Mouse (Mus musculus) hindbrain, embryonic 11.5 days (tissue): Measurements from ENCODE around the gene Arglu1. TPM values are rescaled to one million over a fixed set of nuclear protein-coding genes. Genes with fewer than 3 reads are reported as not detected.

ENCODE experiments used
- ATAC-seq: fragments of 200-750 bp; cut with Nextera tagmentation; 2 replicates; pipeline ENCODE4 v1.8.0; 2017; ENCODE audit warnings: mild to moderate bottlenecking, moderate TSS enrichment, moderate library complexity; ENCODE audit not compliant: low FRiP score
- DNase-seq: peaks from one replicate; pipeline ENCODE4 v3.0.0-alpha.2; 2015; ENCODE audit warnings: low spot score
- H3K27ac ChIP-seq: fragments of 300-500 bp; sonication (generic); 2 replicates; pipeline ENCODE4 v1.5.1; 2014; ENCODE audit warnings: mild to moderate bottlenecking, low read depth, low read length
- H3K27me3 ChIP-seq: fragments of 300-500 bp; sonication (generic); 2 replicates; pipeline ENCODE4 v1.6.1; 2014; ENCODE audit warnings: mild to moderate bottlenecking, low read length, moderate library complexity, mixed read lengths; ENCODE audit not compliant: control insufficient read depth, insufficient read depth
- H3K36me3 ChIP-seq: fragments of 300-500 bp; sonication (generic); 2 replicates; pipeline ENCODE4 v1.6.1; 2014; ENCODE audit warnings: mild to moderate bottlenecking, low read length, moderate library complexity, mixed read lengths; ENCODE audit not compliant: control insufficient read depth, insufficient read depth
- H3K4me1 ChIP-seq: fragments of 300-500 bp; sonication (generic); replicated peaks from 2 replicates; pipeline ENCODE4 v1.6.1; 2014; ENCODE audit warnings: low read length, mixed read lengths; ENCODE audit not compliant: control insufficient read depth, insufficient read depth
- H3K4me2 ChIP-seq: fragments of 300-500 bp; sonication (generic); replicated peaks from 2 replicates; pipeline ENCODE4 v1.6.1; 2014; ENCODE audit warnings: mild to moderate bottlenecking, low read depth, low read length
- H3K4me3 ChIP-seq: fragments of 300-500 bp; sonication (generic); 2 replicates; pipeline ENCODE4 v1.5.1; 2014; ENCODE audit warnings: low read depth, low read length
- H3K9ac ChIP-seq: fragments of 300-500 bp; sonication (generic); 2 replicates; pipeline ENCODE4 v1.6.1; 2014; ENCODE audit warnings: low read depth, low read length
- H3K9me3 ChIP-seq: fragments of 300-500 bp; sonication (generic); 2 replicates; pipeline ENCODE4 v1.6.1; 2016; ENCODE audit warnings: low read length; ENCODE audit not compliant: control insufficient read depth
- WGBS: fragments of 180-500 bp; shearing (Covaris S2); extraction: QIAGEN DNeasy Blood & Tissue Kit; methylation state at CpG from one replicate; pipeline ENCODE4 v1.1.7; 2014; 5-methylcytosine and 5-hydroxymethylcytosine counted together
- polyA plus RNA-seq: library from polyadenylated mRNA; unstranded; fragments of >200 nt; fragmentation: Nextera tagmentation; extraction: Ambion mirVana; gene quantifications from 2 replicates; pipeline ENCODE4 v1.2.1, GENCODE M21; 2014

Arglu1 gene
- polyA plus RNA-seq, 1 experiment from 2014 or later: 171 TPM

- 75% methylated on average over 3 of the region's 3 CpGs for WGBS
- Histone ChIP-seq H3K27ac (no peak overlapping the region), H3K4me2 (no peak overlapping the region), H3K9me3 (no peaks in the 10 kb centered on the region), H3K4me3 (no peak overlapping the region), H3K27me3 (no peaks in the 10 kb centered on the region), H3K36me3 (no peaks in the 10 kb centered on the region), H3K4me1 (peaks cover 6% of the 10 kb centered on the region), H3K9ac (no peak overlapping the region)
- no peak for DNase-seq
- no peak for ATAC-seq
These were observed 43.0 kb downstream of the Arglu1 start for GRCm38 (mm10) chr8:8647319-8647718.

- no peak for DNase-seq
- Histone ChIP-seq H3K9me3 (no peaks in the 10 kb centered on the region), H3K4me2 (no peak overlapping the region), H3K27me3 (no peaks in the 10 kb centered on the region), H3K4me3 (no peak overlapping the region), H3K4me1 (peaks cover 2% of the 10 kb centered on the region), H3K9ac (no peak overlapping the region), H3K27ac (no peak overlapping the region), H3K36me3 (no peaks in the 10 kb centered on the region)
- ATAC-seq: no peak
- 69% methylated on average over 11 of the region's 11 CpGs for WGBS
These were observed 46.0 kb downstream of the Arglu1 start for GRCm38 (mm10) chr8:8644160-8644915.

GRCm38 (mm10) chr8:8640264-8640588 is 50.1 kb downstream of the Arglu1 start:
- H3K9me3 ChIP-seq: no peaks in the 10 kb centered on the region
- no peaks in the 10 kb centered on the region for H3K27me3 ChIP-seq
- no peak overlapping the region for H3K9ac ChIP-seq
- WGBS: 5% methylated on average over 4 of the region's 4 CpGs
- peaks cover 2% of the 10 kb centered on the region for H3K4me1 ChIP-seq
- no peak for ATAC-seq
- no peak overlapping the region for H3K27ac ChIP-seq
- H3K4me3 ChIP-seq: no peak overlapping the region
- no peaks in the 10 kb centered on the region for H3K36me3 ChIP-seq
- no peak for DNase-seq
- no peak overlapping the region for H3K4me2 ChIP-seq

DNA sequence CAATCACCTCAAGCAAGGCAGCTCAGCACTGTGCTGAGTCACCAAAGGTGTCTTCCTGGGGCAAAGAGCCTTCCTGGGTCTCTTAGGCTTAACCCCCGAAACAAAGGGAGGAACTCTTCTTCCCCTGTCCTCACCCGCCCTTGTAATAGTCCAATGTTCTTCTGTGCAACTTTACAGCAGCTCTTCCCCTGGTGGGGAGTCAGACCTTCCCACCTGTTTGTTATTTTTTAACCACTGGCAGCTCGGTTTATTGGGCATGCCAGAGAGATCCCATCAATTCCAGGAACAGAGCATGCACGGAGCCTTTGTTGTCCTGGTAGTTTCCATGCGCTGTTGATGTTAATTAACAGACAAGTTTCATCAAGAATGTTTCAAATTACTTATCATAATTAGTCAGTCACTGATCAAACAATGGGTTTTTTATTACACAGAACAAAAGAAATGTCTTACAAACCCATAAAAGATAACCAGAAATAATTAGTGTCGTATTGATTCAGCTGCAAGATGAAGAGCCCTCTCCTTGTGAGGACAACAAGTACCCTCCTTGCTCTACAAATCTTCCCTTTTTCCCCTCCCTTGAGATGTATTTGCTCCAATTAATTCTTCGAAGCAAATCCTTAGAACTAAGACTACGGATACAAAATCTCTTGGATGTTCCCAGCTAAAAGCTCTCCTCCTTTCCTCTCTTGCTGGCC is 50.6 kb downstream of the Arglu1 start:
- peaks cover 2% of the 10 kb centered on the region for H3K4me1 ChIP-seq
- no peaks in the 10 kb centered on the region for H3K9me3 ChIP-seq
- H3K27ac ChIP-seq: no peak overlapping the region
- H3K4me3 ChIP-seq: no peak overlapping the region
- DNase-seq: no peak
- WGBS: 49% methylated on average over 8 of the region's 8 CpGs
- no peak for ATAC-seq
- H3K36me3 ChIP-seq: no peaks in the 10 kb centered on the region
- no peaks in the 10 kb centered on the region for H3K27me3 ChIP-seq
- no peak overlapping the region for H3K9ac ChIP-seq
- H3K4me2 ChIP-seq: no peak overlapping the region

DNA sequence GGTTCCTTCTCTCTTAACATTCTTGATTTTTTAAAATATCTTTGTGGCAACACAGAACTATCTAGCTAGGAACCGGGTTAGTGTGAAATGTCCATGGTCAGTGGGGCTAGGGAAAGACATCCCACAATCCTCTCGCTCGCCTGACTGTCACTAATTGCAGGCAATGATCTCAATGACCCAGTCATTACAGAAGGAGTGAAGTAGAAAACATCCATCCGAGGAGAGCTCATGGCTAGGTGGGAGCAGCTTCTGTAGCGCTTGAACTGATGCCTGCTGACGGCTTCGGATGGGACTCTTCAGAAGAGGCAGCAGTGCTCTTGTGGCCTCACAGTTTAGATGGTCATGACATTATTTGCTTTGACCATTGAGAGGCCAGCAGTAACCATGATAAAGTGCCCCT is 58.9 kb downstream of the Arglu1 start:
- ATAC-seq (no peak), DNase-seq (no peak)
- 0 out of 2 replicates have a peak, but pooled peaks cover 5% of the 10 kb centered on the region for H3K36me3 ChIP-seq
- no peak overlapping the region for H3K9ac ChIP-seq
- no peak overlapping the region for H3K27ac ChIP-seq
- no peaks in the 10 kb centered on the region for H3K27me3 ChIP-seq
- WGBS: 82% methylated on average over 7 of the region's 7 CpGs
- no peaks in the 10 kb centered on the region for H3K4me1 ChIP-seq
- no peak overlapping the region for H3K4me3 ChIP-seq
- no peak overlapping the region for H3K4me2 ChIP-seq
- no peaks in the 10 kb centered on the region for H3K9me3 ChIP-seq

GRCm38 (mm10) chr8:8624017-8624416 is 66.3 kb downstream of the Arglu1 start:
- no peak for ATAC-seq
- H3K4me3 ChIP-seq: no peak overlapping the region
- no peaks in the 10 kb centered on the region for H3K9me3 ChIP-seq
- no peak for DNase-seq
- no peaks in the 10 kb centered on the region for H3K4me1 ChIP-seq
- no peak overlapping the region for H3K9ac ChIP-seq
- no peaks in the 10 kb centered on the region for H3K27me3 ChIP-seq
- H3K4me2 ChIP-seq: no peak overlapping the region
- WGBS: 59% methylated on average over 7 of the region's 7 CpGs
- H3K27ac ChIP-seq: no peak overlapping the region
- H3K36me3 ChIP-seq: 0 out of 2 replicates have a peak, but pooled peaks cover 5% of the 10 kb centered on the region

- WGBS: 70% methylated on average over 8 of the region's 8 CpGs
- H3K4me2 ChIP-seq: no peak overlapping the region
- no peaks in the 10 kb centered on the region; the same call in 1 of the 2 replicates for H3K4me1 ChIP-seq
- no peak for ATAC-seq
- H3K9me3 ChIP-seq: no peaks in the 10 kb centered on the region
- no peak overlapping the region for H3K4me3 ChIP-seq
- no peak for DNase-seq
- H3K9ac ChIP-seq: no peak overlapping the region
- no peak overlapping the region for H3K27ac ChIP-seq
- 0 out of 2 replicates have a peak, but pooled peaks cover 5% of the 10 kb centered on the region for H3K36me3 ChIP-seq
- no peaks in the 10 kb centered on the region for H3K27me3 ChIP-seq
These were observed 66.8 kb downstream of the Arglu1 start for GRCm38 (mm10) chr8:8623486-8623885.

DNA sequence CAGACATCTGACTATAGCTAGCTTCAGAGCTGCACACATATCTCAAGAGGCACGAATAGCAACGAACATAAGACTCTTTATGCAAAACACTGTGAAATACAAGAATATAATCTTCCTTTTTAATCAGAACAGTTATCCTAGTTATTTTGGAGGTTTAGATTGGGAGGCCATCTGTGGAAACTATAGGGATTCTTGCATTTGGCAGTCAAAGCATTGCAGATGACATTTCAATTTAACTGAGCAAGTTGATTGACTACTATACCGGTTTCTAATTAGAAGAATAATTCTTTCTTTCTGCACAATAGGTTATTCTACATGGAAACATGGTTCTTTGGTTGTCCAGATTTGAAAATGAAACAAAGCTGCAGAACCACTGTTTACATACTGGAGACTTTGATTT is 67.8 kb downstream of the Arglu1 start:
- DNase-seq (no peak), ATAC-seq (no peak)
- Histone ChIP-seq H3K36me3 (0 out of 2 replicates have a peak, but pooled peaks cover 2% of the 10 kb centered on the region), H3K4me3 (no peak overlapping the region), H3K4me1 (no peaks in the 10 kb centered on the region; the same call in 1 of the 2 replicates), H3K9me3 (no peaks in the 10 kb centered on the region), H3K27ac (no peak overlapping the region), H3K27me3 (no peaks in the 10 kb centered on the region), H3K4me2 (no peak overlapping the region), H3K9ac (no peak overlapping the region)
- 89% methylated on average over 3 of the region's 3 CpGs for WGBS

DNA sequence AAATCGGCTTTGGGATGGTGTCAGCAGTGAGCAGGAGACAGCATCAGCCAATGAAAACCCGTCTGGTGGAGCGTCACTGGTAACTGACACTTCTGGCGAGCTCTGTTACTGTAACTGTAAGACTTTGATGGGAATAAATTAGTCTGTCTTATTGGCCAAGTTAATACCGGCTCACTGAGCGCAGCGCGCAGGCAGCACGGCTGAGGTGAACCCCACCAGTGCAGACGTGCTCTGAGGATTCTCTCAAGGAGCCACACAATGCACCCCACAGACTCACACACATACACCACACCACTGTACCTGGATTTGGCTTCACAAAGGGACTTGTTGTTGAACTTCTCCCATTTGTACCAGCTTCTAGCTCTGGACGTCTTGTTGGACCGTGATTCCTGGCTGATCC is 68.3 kb downstream of the Arglu1 start:
- ATAC-seq (no peak), DNase-seq (no peak)
- Histone ChIP-seq H3K27ac (no peak overlapping the region), H3K4me1 (no peaks in the 10 kb centered on the region; the same call in 1 of the 2 replicates), H3K4me3 (no peak overlapping the region), H3K4me2 (no peak overlapping the region), H3K27me3 (no peaks in the 10 kb centered on the region), H3K9me3 (no peaks in the 10 kb centered on the region), H3K9ac (no peak overlapping the region), H3K36me3 (0 out of 2 replicates have a peak, but pooled peaks cover 2% of the 10 kb centered on the region)
- WGBS: 89% methylated on average over 12 of the region's 12 CpGs
